Mouse (Mus musculus) embryonic fibroblast, embryonic 13.5 days (primary cell): ENCODE results near the gene Cst7. TPM values are rescaled to one million over a fixed set of nuclear protein-coding genes. Genes with fewer than 3 reads are reported as not detected.
"Not testable (repeated sequence)": the region's sequence is repeated elsewhere in the genome, so short reads cannot be mapped to it uniquely, and the experiment has no call there.

Source experiments
- H3K27ac ChIP-seq: 2 replicates; pipeline ENCODE4 v1.5.1; 2012; ENCODE audit warnings: low read length, control low read depth, inconsistent platforms; ENCODE audit not compliant: insufficient read depth
- H3K4me1 ChIP-seq: 2 replicates; pipeline ENCODE4 v1.6.1; 2011; ENCODE audit warnings: low read length; ENCODE audit not compliant: control insufficient read depth, insufficient read depth
- H3K4me3 ChIP-seq: 2 replicates; pipeline ENCODE4 v1.5.1; 2011; ENCODE audit warnings: mild to moderate bottlenecking, control low read depth, low read length; ENCODE audit not compliant: insufficient read depth
- CTCF ChIP-seq: IDR thresholded peaks from 2 replicates; pipeline ENCODE4 v1.5.1; 2011; ENCODE audit warnings: mild to moderate bottlenecking, control low read depth, low read length, moderate library complexity, borderline replicate concordance; ENCODE audit not compliant: insufficient read depth
- POLR2A ChIP-seq: IDR thresholded peaks from 2 replicates; pipeline ENCODE4 v1.6.1; 2011; ENCODE audit warnings: low read depth, mild to moderate bottlenecking, control low read depth, low read length, moderate library complexity
- polyA plus RNA-seq: library from polyadenylated mRNA; stranded (reverse); fragments of >200 nt; gene quantifications from 2 replicates; pipeline ENCODE4 v1.2.4, GENCODE M21; 2011; ENCODE audit warnings: low read depth; ENCODE audit not compliant: missing spikeins, insufficient read length

Cst7 gene
- not detected in 2 replicates for polyA plus RNA-seq

DNA sequence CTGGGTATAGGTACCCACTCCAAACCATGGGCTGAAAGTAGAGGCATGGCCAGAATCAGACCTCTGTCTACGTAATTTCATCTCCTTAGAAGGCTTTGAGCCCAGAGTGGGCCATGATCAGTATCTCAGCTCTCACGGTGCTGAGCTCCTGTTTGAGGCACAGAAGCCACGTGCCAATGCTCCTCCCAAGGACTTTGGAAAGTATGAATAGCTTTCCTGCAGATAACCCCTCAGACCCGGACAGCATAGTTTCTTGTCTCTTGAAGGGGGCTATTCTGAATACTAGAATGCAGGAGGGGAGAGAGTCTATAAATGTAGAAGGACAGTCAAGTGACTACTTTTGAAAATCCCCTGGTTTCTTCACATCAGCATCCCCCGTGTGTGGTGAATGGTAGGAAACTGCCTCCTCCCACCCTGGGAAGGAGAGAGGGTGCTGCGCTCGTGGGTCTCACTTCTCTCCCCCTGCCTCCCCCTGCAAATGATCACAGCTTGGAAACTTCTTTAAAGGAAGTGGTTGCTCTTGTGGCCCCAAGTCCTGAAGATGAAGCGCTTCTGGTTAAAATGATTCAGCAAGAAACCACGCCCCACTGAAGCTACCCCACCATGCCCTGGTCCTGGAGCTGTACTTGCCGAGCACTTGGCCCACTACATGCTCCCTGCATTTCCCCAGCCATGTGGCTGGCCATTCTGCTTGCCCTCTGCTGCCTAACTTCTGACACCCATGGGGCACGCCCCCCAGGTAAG is at the start of gene Cst7:
TSS of gene Cst7 (plus strand) at position 569 of the 744 bp plus-strand sequence.
- Histone ChIP-seq H3K27ac (no peak within 1 kb of the TSS), H3K4me1 (no peaks in the 10 kb centered on the region), H3K4me3 (no peak within 1 kb of the TSS)
- no peak for TF ChIP-seq CTCF
- no peak for TF ChIP-seq POLR2A

DNA sequence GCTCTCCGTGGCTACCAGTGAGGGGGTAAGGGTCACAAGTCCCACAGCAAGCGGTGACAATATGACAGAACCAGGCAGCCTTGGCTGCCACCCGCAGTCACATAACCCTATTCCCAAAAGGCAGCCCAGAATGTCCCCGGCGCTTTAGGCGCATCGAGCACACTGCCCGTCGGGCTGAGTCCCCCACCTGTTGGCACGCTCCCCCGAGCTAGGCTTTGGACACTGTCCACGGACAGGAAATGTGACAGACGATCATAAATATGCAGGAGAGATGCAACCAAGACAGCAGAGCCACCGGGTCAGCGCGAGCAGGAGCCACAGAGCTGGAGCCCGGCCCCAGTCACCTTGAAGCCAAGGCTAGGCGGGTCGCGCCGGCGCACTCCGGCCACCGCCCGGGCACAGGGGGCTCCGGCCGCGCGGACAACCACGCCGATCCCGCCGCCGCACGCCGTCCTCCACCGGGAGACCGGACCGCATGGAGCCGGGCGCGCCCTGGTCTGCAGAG is 44.5 kb upstream of the Cst7 start:
- Histone ChIP-seq H3K4me3 (no peak overlapping the region), H3K4me1 (no peaks in the 10 kb centered on the region), H3K27ac (no peak overlapping the region)
- TF ChIP-seq POLR2A, result no peak
- TF ChIP-seq CTCF, result no peak

DNA sequence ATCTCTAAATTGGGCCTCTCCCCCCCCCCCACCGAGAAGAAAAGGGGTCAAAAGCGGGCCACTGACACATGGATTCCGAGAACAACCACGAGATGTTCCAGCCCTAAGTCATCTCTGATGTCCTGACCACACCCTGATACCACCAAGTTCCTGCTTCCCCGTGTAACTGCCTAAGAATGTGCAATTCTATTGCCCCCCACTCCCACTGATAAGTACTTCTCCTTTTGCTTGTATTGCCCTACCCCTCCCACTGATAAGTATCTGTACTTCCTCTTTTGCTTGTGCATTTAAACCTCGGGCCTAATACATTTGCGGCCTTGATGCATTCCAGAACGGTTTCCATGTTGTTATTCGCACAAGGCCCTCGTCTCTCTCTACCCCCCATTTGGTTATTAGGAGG is 20.6 kb upstream of the Cst7 start:
- not testable (repeated sequence) for H3K4me1 ChIP-seq, H3K4me3 ChIP-seq, H3K27ac ChIP-seq

DNA sequence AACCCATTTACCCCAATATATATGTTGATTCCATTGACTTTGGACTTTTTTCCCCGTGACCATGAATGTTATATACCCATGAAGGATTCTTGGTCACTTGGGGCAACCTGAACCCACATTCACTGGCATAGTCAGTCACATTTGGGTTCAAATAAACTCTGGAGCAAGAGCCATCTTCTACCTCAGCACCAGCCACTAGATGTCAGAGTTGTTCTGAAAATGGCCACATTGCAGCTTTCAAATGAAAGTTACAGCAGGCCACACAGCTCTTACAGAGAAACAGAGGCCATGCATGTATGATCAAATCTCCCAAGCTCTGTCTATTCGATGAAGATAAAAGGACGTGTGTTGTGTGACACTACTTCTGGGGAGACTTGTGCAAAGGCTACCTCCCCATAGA is 11.6 kb upstream of the Cst7 start:
- TF ChIP-seq CTCF, result no peak
- TF ChIP-seq POLR2A, result no peak
- Histone ChIP-seq H3K4me1 (no peaks in the 10 kb centered on the region), H3K27ac (no peak overlapping the region), H3K4me3 (no peak overlapping the region)

- no peaks in the 10 kb centered on the region for H3K4me1 ChIP-seq
- TF ChIP-seq CTCF, result no peak
- H3K4me3 ChIP-seq, result no peak overlapping the region
- no peak overlapping the region for H3K27ac ChIP-seq
Observed at GRCm38 (mm10) chr2:150567051-150567450, 3.2 kb upstream of the Cst7 start.

DNA sequence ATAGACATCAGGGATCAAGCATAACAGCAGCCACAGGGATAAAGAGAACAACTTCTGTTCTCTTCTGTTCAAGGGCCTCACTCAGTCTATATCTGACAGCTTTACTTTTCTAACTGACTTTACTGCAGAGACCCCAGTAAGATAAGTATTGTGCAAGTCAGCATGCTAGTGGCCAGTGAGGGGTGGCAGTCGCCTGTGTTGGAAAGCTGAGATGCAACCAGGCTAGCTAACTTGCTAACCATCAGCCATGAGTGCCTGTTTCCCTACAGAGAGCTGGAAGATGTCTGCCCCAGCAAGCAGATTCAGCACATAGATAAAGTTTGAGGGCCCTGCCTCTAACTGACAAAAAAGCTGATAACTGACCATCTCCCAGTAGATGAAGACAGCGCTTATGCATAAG is 546 bp downstream of the Cst7 start:
- no peaks in the 10 kb centered on the region for H3K4me1 ChIP-seq
- TF ChIP-seq CTCF (no peak), POLR2A (no peak)
- no peak overlapping the region for H3K4me3 ChIP-seq
- H3K27ac ChIP-seq, result no peak overlapping the region

GRCm38 (mm10) chr2:150572463-150572862 is 2.2 kb downstream of the Cst7 start:
- no peak for TF ChIP-seq POLR2A
- TF ChIP-seq CTCF, result no peak
- Histone ChIP-seq H3K4me1 (no peaks in the 10 kb centered on the region), H3K4me3 (no peak overlapping the region), H3K27ac (no peak overlapping the region)

GRCm38 (mm10) chr2:150576256-150576655 is 6.0 kb downstream of the Cst7 start:
- Histone ChIP-seq H3K4me3 (no peak overlapping the region), H3K27ac (no peak overlapping the region), H3K4me1 (no peaks in the 10 kb centered on the region)
- TF ChIP-seq POLR2A (no peak), CTCF (no peak)

DNA sequence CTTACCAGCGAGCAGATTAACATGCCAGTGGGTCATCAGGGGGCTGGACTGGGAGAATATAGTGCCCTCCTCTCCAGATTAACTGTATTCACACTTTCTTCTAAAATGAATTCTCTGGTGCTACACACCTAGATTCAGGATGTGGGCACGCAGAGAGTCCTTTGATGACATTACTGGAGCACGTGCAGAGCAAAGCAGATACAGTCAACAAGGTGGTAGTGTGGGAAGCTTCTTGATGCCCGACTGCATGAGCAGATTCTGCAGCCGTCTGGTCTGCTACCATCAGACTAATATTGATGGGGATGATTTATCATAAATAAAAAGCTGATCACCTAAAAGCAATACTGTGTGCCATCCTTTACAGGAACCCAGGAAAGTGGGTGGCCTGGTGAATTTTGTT is 8.4 kb downstream of the Cst7 start:
- TF ChIP-seq CTCF (no peak), POLR2A (no peak)
- Histone ChIP-seq H3K4me1 (no peaks in the 10 kb centered on the region), H3K27ac (no peak overlapping the region), H3K4me3 (no peak overlapping the region)

GRCm38 (mm10) chr2:150579628-150580027 is 9.4 kb downstream of the Cst7 start:
- Histone ChIP-seq H3K27ac (no peak overlapping the region), H3K4me3 (no peak overlapping the region)
- TF ChIP-seq POLR2A, result no peak
- TF ChIP-seq CTCF, result no peak

More at GRCm38 (mm10) chr2:150579628-150580027, 9.4 kb downstream of the Cst7 start:
- H3K4me1 ChIP-seq, result no peaks in the 10 kb centered on the region
